Mouse (Mus musculus) lung, postnatal 25 days (tissue): Measurements from ENCODE around the gene Ddx46.
"Not testable (repeated sequence)": the region's sequence is repeated elsewhere in the genome, so short reads cannot be mapped to it uniquely, and the experiment has no call there.

Experiments used
- DNase-seq: peaks from one replicate; pipeline ENCODE4 v3.0.0; 2022; ENCODE audit warnings: low spot score

Gene Ddx46

GRCm38 (mm10) chr13:55634639-55635127 lies at the start of gene Ddx46:
Gene Ddx46, plus strand, starts transcription at chr13:55635027.
- peak; percentile 88 for DNase-seq

GRCm38 (mm10) chr13:55591961-55592490 lies 42.8 kb upstream of the Ddx46 start:
- DNase-seq = no peak

- peak; percentile 96 for DNase-seq
These were observed 42.1 kb upstream of the Ddx46 start for GRCm38 (mm10) chr13:55592512-55593253.

- DNase-seq = no peak
These were observed 41.5 kb upstream of the Ddx46 start for GRCm38 (mm10) chr13:55593254-55593747.

DNA sequence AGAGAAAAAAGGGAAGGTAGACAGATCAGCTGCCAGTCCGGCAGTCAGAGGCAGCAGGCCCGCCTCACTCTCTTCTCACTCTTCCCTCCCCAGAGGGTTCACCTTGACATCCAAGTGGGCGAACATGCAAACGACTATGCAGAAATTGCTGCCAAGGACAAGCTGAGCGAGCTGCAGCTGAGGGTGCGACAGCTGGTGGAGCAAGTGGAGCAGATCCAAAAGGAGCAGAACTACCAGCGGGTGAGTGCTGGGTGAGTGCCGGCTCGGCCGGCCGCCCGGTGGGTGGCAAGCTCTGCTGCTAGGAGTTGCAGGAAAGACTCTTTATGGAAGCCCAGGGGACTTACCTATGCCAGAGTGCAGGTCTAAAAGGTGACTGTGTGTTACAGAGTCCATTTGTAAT lies 39.5 kb upstream of the Ddx46 start:
- no peak for DNase-seq

DNA sequence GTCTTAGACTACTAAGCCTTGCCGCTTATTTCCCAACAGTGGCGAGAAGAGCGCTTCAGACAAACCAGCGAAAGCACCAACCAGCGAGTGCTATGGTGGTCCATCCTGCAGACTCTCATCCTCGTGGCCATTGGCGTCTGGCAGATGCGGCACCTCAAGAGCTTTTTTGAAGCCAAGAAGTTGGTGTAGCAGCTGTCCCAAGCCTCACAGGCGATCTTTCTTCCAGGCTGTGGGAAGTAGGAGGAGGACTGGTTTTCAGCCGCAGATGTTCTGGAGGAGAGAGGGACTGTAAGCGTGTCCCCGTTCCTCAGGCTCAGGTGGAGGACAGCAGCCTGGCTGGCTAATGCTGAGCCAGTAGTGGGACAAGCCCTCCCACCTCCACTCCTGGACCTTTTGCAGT lies 38.0 kb upstream of the Ddx46 start:
- no peak for DNase-seq

- DNase-seq = peak; percentile 85
These were observed 35.0 kb upstream of the Ddx46 start, which contains the start of gene B4galt7 for GRCm38 (mm10) chr13:55599566-55600540. Gene B4galt7, plus strand, starts transcription at chr13:55599896.

DNA sequence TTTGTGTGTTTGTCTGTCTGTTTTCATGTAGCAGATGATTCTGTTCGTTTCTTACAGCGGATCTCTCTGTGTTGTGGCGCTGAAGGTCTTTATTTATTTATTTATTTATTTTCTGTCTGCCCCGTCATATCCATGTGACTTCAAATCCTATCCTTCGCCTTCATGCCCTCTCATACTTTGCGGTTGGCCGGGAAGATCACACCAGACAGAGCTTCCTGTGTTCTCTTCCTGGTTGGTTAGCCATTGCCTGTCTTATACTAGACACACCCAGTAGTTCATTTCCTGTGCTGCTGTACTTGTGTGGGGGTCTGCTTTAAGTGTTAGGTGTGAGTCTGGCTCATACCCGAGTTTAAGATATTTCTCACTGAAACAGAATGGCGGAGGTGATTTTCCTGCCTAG lies 34.2 kb upstream of the Ddx46 start:
- peak; percentile 34 for DNase-seq

- peak; percentile 79 for DNase-seq
These were observed 33.2 kb upstream of the Ddx46 start for GRCm38 (mm10) chr13:55601611-55602010.

- DNase-seq = no peak
These were observed 30.2 kb upstream of the Ddx46 start for GRCm38 (mm10) chr13:55604606-55605005.

DNA sequence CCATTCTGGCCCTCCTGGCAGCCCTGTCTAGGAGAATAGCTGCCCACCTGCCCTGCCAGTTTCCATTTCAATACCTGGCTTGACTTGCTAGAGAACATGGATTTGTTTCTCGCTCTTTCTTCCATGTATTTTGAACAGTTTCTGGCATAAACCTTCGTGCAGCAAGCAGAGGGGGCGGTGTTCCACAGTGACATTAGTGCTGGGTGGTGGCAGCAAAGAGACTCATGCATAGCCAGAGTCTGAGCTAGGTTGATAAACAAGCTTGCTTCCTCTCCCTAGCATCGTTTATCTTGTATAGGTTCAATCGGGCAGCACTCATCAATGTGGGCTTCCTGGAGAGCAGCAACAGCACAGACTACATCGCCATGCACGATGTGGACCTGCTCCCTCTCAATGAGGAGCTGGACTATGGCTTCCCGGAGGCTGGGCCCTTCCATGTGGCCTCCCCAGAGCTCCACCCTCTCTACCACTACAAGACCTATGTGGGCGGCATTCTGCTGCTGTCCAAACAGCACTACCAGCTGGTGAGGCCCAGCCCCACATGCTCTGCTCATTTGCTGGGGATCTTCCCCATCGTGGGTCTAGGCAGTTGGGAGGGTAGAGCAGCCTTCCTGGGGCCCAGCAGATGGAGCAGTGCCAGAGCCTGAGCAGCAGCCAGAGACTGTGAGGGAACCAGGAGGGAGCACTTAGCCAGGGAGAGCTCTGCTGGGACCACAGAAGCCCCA lies 27.8 kb upstream of the Ddx46 start:
- DNase-seq = no peak

DNA sequence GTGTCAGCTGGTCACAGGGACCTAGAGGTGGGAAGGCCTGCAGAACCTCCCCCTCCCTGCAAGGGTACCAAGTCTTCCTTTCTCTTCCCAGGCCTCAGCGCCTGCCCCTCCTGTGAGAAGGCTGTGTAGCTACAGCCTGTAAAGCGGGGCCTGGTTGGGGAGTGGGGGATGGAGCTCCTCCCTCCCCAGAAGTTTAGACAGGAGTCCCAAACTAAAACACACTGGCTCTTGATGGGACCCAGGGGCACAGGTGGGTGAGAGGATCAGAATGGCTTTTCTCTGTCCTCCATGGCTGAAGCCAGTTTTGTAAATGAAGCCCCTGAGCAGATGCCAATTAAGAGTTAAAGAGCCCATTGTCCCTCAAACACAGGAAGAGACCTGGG lies 27.2 kb upstream of the Ddx46 start:
- no peak for DNase-seq

DNA sequence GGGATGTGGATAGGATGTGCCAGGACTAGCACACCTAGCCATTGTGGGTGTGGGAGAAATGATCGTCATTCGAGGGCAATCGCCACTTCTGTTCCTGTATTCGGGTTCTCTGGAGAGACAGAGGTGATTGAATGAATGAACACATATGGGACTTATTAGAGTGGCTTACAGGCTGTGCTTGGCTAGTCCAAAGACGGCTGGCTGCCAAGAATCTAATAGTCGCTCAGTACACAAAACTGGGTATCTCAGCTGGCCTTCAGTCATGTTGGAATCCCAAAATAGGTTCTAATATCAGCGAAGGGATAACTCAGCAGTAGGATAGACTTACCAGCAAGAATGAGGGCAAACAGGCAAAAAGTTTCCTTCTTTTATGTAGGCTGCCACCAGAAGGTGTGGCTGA lies 22.8 kb upstream of the Ddx46 start:
- DNase-seq = no peak

GRCm38 (mm10) chr13:55613471-55613870 lies 21.4 kb upstream of the Ddx46 start:
- no peak for DNase-seq

DNA sequence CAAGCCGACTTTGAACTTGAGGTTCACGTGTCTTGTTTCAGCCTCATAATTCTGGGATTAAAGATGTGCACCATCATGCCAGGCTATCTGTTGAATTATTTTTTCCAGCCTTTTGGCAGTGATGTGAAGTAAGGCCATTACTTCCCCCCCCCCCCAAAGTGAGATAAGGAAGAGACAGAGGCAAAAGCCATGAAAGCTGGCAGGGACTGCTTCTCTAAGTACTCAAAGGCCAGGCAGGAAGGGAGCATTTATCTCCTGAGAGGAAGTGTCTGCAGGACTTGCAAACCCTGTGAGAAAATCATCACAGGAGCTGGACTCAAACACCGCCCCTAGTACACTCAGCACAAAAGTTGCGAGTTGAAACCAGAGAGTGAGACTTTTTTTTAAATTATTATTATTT lies 15.5 kb upstream of the Ddx46 start:
- no peak for DNase-seq

GRCm38 (mm10) chr13:55620275-55620674 lies 14.6 kb upstream of the Ddx46 start:
- no peak for DNase-seq

DNA sequence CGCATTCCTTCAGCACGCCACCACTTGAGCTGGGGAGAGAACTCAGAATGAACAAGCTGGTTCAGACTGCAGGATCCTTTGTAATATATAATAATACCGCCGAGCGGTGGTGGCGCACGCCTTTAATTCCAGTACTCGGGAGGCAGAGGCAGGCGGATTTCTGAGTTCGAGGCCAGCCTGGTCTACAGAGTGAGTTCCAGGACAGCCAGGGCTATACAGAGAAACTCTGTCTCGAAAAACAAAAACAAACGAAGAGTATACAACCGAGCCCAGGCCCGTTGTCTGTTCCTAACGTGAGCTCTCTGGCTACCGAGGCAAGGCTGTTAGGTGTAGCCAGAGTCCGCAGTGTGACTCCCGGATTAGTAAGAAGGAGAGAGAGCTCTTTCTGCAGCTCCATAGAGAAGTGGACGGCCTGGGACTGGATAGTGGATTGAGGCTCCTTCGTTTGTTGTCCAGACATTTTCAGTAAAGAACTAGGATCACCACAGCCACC lies 12.6 kb upstream of the Ddx46 start:
- DNase-seq = not testable (repeated sequence)

- DNase-seq = peak; percentile 91
These were observed 11.9 kb upstream of the Ddx46 start, which contains the start of gene Caml for GRCm38 (mm10) chr13:55622649-55623541. Gene Caml, plus strand, starts transcription at chr13:55623005.

GRCm38 (mm10) chr13:55635146-55635571 lies 332 bp downstream of the Ddx46 start:
- no peak for DNase-seq
